Mouse (Mus musculus) intestine, embryonic 16.5 days (tissue): Measurements from ENCODE around the gene Acmsd. TPM values are rescaled to one million over a fixed set of nuclear protein-coding genes. Genes with fewer than 3 reads are reported as not detected.

Source experiments
- polyA plus RNA-seq: library from polyadenylated mRNA; unstranded; fragments of >200 nt; fragmentation: Nextera tagmentation; extraction: Ambion mirVana; gene quantifications from 2 replicates; pipeline ENCODE4 v1.2.1, GENCODE M21; 2015

Gene Acmsd
- polyA plus RNA-seq, 1 experiment from 2014 or later = 0.12 TPM

Other genes with a start within 250 kb of the Acmsd start
- gene Tmem163, start 49.9 kb upstream of the Acmsd start, polyA plus RNA-seq = 0.48 and 0.62 TPM in 2 replicates
- gene Ccnt2, start 44.8 kb downstream of the Acmsd start, polyA plus RNA-seq = 47.8 and 51.5 TPM in 2 replicates
- gene Map3k19, start 125.6 kb downstream of the Acmsd start, polyA plus RNA-seq = not detected in 2 replicates
- gene Rab3gap1, start 139.4 kb downstream of the Acmsd start, polyA plus RNA-seq = 19.9 and 20.3 TPM in 2 replicates